Mouse (Mus musculus): ENCODE results near the gene Git1. TPM values are rescaled to one million over a fixed set of nuclear protein-coding genes. Genes with fewer than 3 reads are reported as not detected.

Gene Git1
- total and polyA plus RNA-seq, 3 experiments: 53.3 to 59.4 (median 54.0) TPM

- H3K4me3 ChIP-seq: peak overlapping the region; percentile 13
- peak overlapping the region; percentile 96 for H3K27ac ChIP-seq
- no peaks in the 10 kb centered on the region for H3K27me3 ChIP-seq (ENCODE audit: control insufficient read depth, insufficient read depth, low read length)
- WGBS: 59% methylated on average over 12 of the region's 12 CpGs
- TF ChIP-seq EP300 (IDR thresholded peaks at IDR 0.05; ENCODE audit: insufficient read depth, low read depth, low read length) (no peak), CTCF (IDR thresholded peaks at IDR 0.05) (no peak), POLR2A (IDR thresholded peaks at IDR 0.05; ENCODE audit: insufficient read depth, low read depth, low read length) (no peak)
- intact Hi-C loops (cut with DNase I): loop anchor here (2.0 to 10.0 kb wide), 3 partner anchors 32 to 306 kb away; partner anchors contain the start of gene Ssh2
- no peak for DNase-seq
- H3K4me1 ChIP-seq (ENCODE audit: control insufficient read depth, insufficient read depth, low read length): peaks cover 38% of the 10 kb centered on the region
- H3K9ac ChIP-seq (ENCODE audit: low read depth, low read length): no peak overlapping the region
- H3K79me2 ChIP-seq (replicated peaks; ENCODE audit: control insufficient read depth, insufficient read depth, low read length): peaks cover 8% of the 10 kb centered on the region
- peaks cover 2% of the 10 kb centered on the region; the same call in 1 of the 2 replicates for H3K36me3 ChIP-seq (ENCODE audit: control insufficient read depth, insufficient read depth, low read length)
These were observed 5.1 kb downstream of the Git1 start for GRCm38 (mm10) chr11:77498261-77499139.

GRCm38 (mm10) chr11:77499354-77499753 lies 6.0 kb downstream of the Git1 start:
- 49% methylated on average over 7 of the region's 7 CpGs for WGBS
- Histone ChIP-seq H3K4me3 (no peak overlapping the region), H3K4me1 (ENCODE audit: control insufficient read depth, insufficient read depth, low read length) (peaks cover 37% of the 10 kb centered on the region), H3K27ac (no peak overlapping the region; the same call in 1 of the 2 replicates), H3K36me3 (ENCODE audit: control insufficient read depth, insufficient read depth, low read length) (peaks cover 2% of the 10 kb centered on the region; the same call in 1 of the 2 replicates), H3K9ac (ENCODE audit: low read depth, low read length) (no peak overlapping the region), H3K27me3 (ENCODE audit: control insufficient read depth, insufficient read depth, low read length) (no peaks in the 10 kb centered on the region), H3K79me2 (replicated peaks; ENCODE audit: control insufficient read depth, insufficient read depth, low read length) (peaks cover 6% of the 10 kb centered on the region)
- intact Hi-C loops (cut with DNase I): loop anchor here (2.0 to 10.0 kb wide), 3 partner anchors 33 to 305 kb away; partner anchors contain the start of gene Ssh2
- TF ChIP-seq POLR2A (IDR thresholded peaks at IDR 0.05; ENCODE audit: insufficient read depth, low read depth, low read length): no peak
- TF ChIP-seq EP300 (IDR thresholded peaks at IDR 0.05; ENCODE audit: insufficient read depth, low read depth, low read length): no peak
- no peak for TF ChIP-seq CTCF (IDR thresholded peaks at IDR 0.05)
- no peak for DNase-seq

- DNase-seq: no peak
- WGBS: 79% methylated on average over 17 of the region's 17 CpGs
These were observed 7.3 kb downstream of the Git1 start for GRCm38 (mm10) chr11:77500361-77501325.

GRCm38 (mm10) chr11:77501392-77501791 lies 8.0 kb downstream of the Git1 start:
- intact Hi-C loops (cut with DNase I): loop anchor here (1.0 to 2.0 kb wide), 2 partner anchors 10 to 185 kb away; no protein-coding TSS in a partner anchor
- H3K36me3 ChIP-seq (ENCODE audit: control insufficient read depth, insufficient read depth, low read length): peaks cover 2% of the 10 kb centered on the region; the same call in 1 of the 2 replicates

More at GRCm38 (mm10) chr11:77500361-77501325, 7.3 kb downstream of the Git1 start:
- TF ChIP-seq EP300 (IDR thresholded peaks at IDR 0.05; ENCODE audit: insufficient read depth, low read depth, low read length) (no peak), POLR2A (IDR thresholded peaks at IDR 0.05; ENCODE audit: insufficient read depth, low read depth, low read length) (no peak), CTCF (IDR thresholded peaks at IDR 0.05) (no peak)
- intact Hi-C loops (cut with DNase I): loop anchor here (1.0 to 2.0 kb wide), 2 partner anchors 9 to 184 kb away; no protein-coding TSS in a partner anchor
- Histone ChIP-seq H3K4me1 (ENCODE audit: control insufficient read depth, insufficient read depth, low read length) (peaks cover 32% of the 10 kb centered on the region), H3K9ac (ENCODE audit: low read depth, low read length) (no peak overlapping the region), H3K4me3 (no peak overlapping the region), H3K36me3 (ENCODE audit: control insufficient read depth, insufficient read depth, low read length) (peaks cover 2% of the 10 kb centered on the region; the same call in 1 of the 2 replicates), H3K79me2 (replicated peaks; ENCODE audit: control insufficient read depth, insufficient read depth, low read length) (peaks cover 2% of the 10 kb centered on the region; the same call in 1 of the 2 replicates), H3K27me3 (ENCODE audit: control insufficient read depth, insufficient read depth, low read length) (no peaks in the 10 kb centered on the region), H3K27ac (no peak overlapping the region)

GRCm38 (mm10) chr11:77501971-77502370 lies 8.6 kb downstream of the Git1 start:
- Histone ChIP-seq H3K4me1 (ENCODE audit: control insufficient read depth, insufficient read depth, low read length) (peaks cover 25% of the 10 kb centered on the region), H3K79me2 (replicated peaks; ENCODE audit: control insufficient read depth, insufficient read depth, low read length) (peaks cover 2% of the 10 kb centered on the region; the same call in 1 of the 2 replicates), H3K36me3 (ENCODE audit: control insufficient read depth, insufficient read depth, low read length) (peaks cover 2% of the 10 kb centered on the region; the same call in 1 of the 2 replicates), H3K27ac (0 out of 2 replicates have a peak overlapping the region, but pooled peaks have one; percentile 26), H3K27me3 (ENCODE audit: control insufficient read depth, insufficient read depth, low read length) (no peaks in the 10 kb centered on the region), H3K9ac (ENCODE audit: low read depth, low read length) (no peak overlapping the region), H3K4me3 (no peak overlapping the region)
- TF ChIP-seq EP300 (IDR thresholded peaks at IDR 0.05; ENCODE audit: insufficient read depth, low read depth, low read length) (no peak), CTCF (IDR thresholded peaks at IDR 0.05) (no peak), POLR2A (IDR thresholded peaks at IDR 0.05; ENCODE audit: insufficient read depth, low read depth, low read length) (no peak)
- intact Hi-C loops (cut with DNase I): loop anchor here (1.0 to 2.0 kb wide), 2 partner anchors 11 to 185 kb away; no protein-coding TSS in a partner anchor
- whole genome bisulfite sequencing: 92% methylated on average over 4 of the region's 4 CpGs
- no peak for DNase-seq

More at GRCm38 (mm10) chr11:77501392-77501791, 8.0 kb downstream of the Git1 start:
- no peak overlapping the region for H3K27ac ChIP-seq
- TF ChIP-seq CTCF (IDR thresholded peaks at IDR 0.05): peak; percentile 94
- TF ChIP-seq EP300 (IDR thresholded peaks at IDR 0.05; ENCODE audit: insufficient read depth, low read depth, low read length): no peak
- H3K4me3 ChIP-seq: no peak overlapping the region
- H3K9ac ChIP-seq (ENCODE audit: low read depth, low read length): no peak overlapping the region
- no peaks in the 10 kb centered on the region for H3K27me3 ChIP-seq (ENCODE audit: control insufficient read depth, insufficient read depth, low read length)
- 10% methylated on average over 5 of the region's 5 CpGs for WGBS
- peak; percentile 79 to 81 for DNase-seq
- peaks cover 28% of the 10 kb centered on the region for H3K4me1 ChIP-seq (ENCODE audit: control insufficient read depth, insufficient read depth, low read length)
- peaks cover 2% of the 10 kb centered on the region; the same call in 1 of the 2 replicates for H3K79me2 ChIP-seq (replicated peaks; ENCODE audit: control insufficient read depth, insufficient read depth, low read length)
